Mouse (Mus musculus) testis, postnatal 10 days (tissue): ENCODE measurements at regions not wholly inside any gene's neighbourhood (a gene's known extent, or its start where the extent isn't known, plus 50 kb on each side); places are given as distances from the start of the nearest gene placed in this dataset.
A peak's percentile ranks its signal among the peaks of the same experiment; 100 is the strongest.

ENCODE experiments used
- DNase-seq: peaks from one replicate; pipeline ENCODE4 v3.0.0; 2021; ENCODE audit warnings: low spot score

- no peak for DNase-seq
These were observed 84.3 kb downstream of the Tmem168 start for GRCm38 (mm10) chr6:13523463-13524202.

- no peak for DNase-seq
These were observed 93.8 kb downstream of the Tmem168 start for GRCm38 (mm10) chr6:13514126-13514525.

GRCm38 (mm10) chr6:13476493-13477129, 131.3 kb downstream of the Tmem168 start:
- DNase-seq: no peak

GRCm38 (mm10) chr6:13449160-13449787, 158.6 kb downstream of the Tmem168 start:
- no peak for DNase-seq

GRCm38 (mm10) chr6:13413768-13414167, 189.0 kb upstream of the Vwde start:
- peak; percentile 46 for DNase-seq

- DNase-seq: no peak
These were observed 188.3 kb upstream of the Vwde start for GRCm38 (mm10) chr6:13413092-13413491.

GRCm38 (mm10) chr6:13384469-13384868, 159.7 kb upstream of the Vwde start:
- no peak for DNase-seq

GRCm38 (mm10) chr6:13383211-13383610, 158.4 kb upstream of the Vwde start:
- DNase-seq: no peak

GRCm38 (mm10) chr6:13380819-13381218, 156.1 kb upstream of the Vwde start:
- no peak for DNase-seq

- no peak for DNase-seq
These were observed 155.0 kb upstream of the Vwde start for GRCm38 (mm10) chr6:13379727-13380126.

GRCm38 (mm10) chr6:13373896-13374295, 149.1 kb upstream of the Vwde start:
- no peak for DNase-seq

GRCm38 (mm10) chr6:13369709-13370296, 145.0 kb upstream of the Vwde start:
- no peak for DNase-seq
